Mouse (Mus musculus): Measurements from ENCODE around the gene Igf1. TPM values are rescaled to one million over a fixed set of nuclear protein-coding genes. Genes with fewer than 3 reads are reported as not detected.

The Igf1 gene
- 68.0 and 85.1 TPM in 2 replicates for polyA plus RNA-seq (2016; fragmentation: Nextera tagmentation; extraction: Ambion mirVana)

DNA sequence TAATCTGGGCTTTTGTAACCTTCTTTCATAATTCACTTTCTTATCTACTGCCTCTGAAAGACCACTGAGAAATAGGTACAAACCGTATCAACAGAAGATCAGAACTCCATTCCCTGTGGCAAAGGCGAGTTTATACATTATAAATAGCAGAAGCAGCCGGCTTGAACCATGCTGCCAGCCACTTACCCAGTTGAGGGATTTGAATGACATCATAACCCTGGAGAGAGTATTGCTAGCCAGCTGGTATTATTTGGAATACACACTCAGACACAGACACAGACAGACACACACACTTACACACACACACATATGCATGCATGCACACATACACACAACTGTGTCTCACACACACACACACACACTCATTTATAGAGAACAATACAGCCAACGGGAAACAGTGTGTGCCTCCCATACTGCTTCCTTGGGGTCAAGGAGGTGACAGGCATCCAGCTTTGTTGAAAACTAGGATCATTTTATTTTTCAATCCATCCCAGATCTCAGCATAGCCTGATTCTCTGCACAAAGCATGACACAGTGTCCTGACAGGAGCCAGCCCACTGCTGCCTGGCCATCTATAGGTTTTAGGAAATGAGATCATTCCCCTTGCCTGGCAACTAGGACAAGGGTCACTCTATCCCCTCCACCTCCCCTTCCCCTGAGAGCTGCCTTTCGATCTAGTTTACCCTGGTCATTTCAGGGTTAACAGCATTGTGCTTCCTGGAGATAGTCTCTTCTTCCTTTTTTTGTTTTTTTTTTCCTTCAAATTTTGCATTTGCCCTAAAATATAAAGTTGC, at the start of gene Igf1:
TSS of gene Igf1 (plus strand) at position 253 of the 794 bp plus-strand sequence.
- Histone ChIP-seq H3K4me1 (peaks cover 46% of the 10 kb centered on the region), H3K4me2 (replicated peaks) (peak within 1 kb of the TSS; percentile 64), H3K36me3 (no peaks in the 10 kb centered on the region), H3K27ac (peak within 1 kb of the TSS; percentile 93), H3K9ac (peak within 1 kb of the TSS; percentile 29), H3K9me3 (no peaks in the 10 kb centered on the region), H3K27me3 (no peaks in the 10 kb centered on the region), H3K4me3 (peak within 1 kb of the TSS; percentile 53)
- 26% methylated on average over 5 of the region's 5 CpGs for WGBS
- ATAC-seq (ENCODE audit: insufficient number of reproducible peaks, insufficient read depth, low FRiP score, low TSS enrichment) = no peak

DNA sequence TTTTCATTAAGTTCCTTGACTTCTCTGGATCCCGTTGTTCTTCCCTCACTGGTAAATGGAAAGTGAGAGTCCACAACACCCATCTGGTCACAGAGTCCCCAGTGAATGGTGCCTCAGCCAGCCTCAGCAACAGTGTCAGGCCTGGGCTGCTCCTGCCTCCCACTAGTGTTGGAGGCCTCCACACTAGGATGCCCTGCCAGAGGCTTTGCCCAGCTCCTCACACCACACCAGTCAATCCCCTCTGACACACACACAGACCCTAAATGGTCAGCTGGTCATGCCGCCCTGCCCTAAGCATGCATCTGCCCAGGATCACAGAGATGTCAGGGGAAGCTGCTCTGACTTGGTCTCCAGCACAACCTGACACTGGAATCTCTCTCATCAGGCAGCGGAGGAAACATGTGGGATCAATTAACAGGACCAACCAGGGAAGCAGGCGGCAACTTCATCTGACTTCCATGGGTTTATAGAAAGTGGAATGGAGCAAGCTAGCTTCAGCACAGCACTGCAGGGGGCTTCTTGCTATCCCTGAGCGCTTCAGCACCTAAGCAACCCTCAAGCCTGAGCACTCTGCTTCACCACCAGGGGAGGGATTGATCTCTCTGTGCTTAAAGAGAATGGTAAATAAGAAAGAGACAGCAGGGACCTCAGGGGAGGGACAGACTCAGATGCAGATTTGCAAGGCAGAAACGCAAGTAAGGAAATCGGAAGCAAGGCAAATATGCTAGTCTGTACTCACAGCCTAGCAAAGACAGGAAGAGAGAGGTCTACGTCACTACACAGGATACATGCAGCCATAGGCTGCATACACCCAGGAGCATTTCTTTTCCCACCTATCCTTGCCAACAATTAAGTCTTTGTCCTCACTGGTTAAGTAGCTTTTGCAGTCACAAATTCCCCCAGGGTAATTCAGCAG, 45.6 kb upstream of the Igf1 start:
- H3K9ac ChIP-seq = peak overlapping the region; percentile 17
- H3K36me3 ChIP-seq = no peaks in the 10 kb centered on the region
- H3K9me3 ChIP-seq = no peaks in the 10 kb centered on the region
- H3K27ac ChIP-seq = peak overlapping the region; percentile 85
- H3K4me1 ChIP-seq = peaks cover 28% of the 10 kb centered on the region
- 10% methylated on average over 8 of the region's 8 CpGs for WGBS
- H3K4me2 ChIP-seq (replicated peaks) = peak overlapping the region; percentile 40
- no peak overlapping the region for H3K4me3 ChIP-seq
- H3K27me3 ChIP-seq = no peaks in the 10 kb centered on the region
- ATAC-seq (ENCODE audit: insufficient number of reproducible peaks, insufficient read depth, low FRiP score, low TSS enrichment) = peak; percentile 75

DNA sequence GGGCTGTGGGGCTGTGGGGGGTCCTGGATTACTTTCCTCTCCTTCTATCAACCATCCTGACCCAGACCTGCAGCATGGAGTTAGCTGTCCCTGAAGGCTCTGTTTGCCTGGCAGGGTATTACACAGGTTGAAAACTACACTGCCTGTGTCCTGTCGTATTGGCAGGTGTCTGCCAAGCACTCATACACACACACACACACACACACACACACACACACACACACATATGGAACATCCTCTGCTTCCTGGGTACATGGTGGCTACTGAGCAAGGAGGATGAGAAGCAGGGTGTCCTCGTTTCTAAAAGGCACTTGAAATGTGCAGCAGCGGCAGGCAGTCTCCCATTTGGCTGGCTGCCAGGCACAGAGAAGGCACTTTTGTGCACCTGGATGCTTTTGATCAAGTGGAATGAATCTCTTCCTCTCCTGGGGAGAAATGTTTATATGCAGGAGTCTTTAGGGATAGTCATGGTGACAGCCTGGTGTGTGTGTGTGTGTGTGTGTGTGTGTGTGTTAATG, 44.9 kb upstream of the Igf1 start:
- Histone ChIP-seq H3K9ac (peak overlapping the region; percentile 27; the same call in 1 of the 2 replicates), H3K36me3 (no peaks in the 10 kb centered on the region), H3K27me3 (no peaks in the 10 kb centered on the region), H3K4me3 (no peak overlapping the region), H3K4me1 (peaks cover 28% of the 10 kb centered on the region), H3K4me2 (replicated peaks) (peak overlapping the region; percentile 40), H3K27ac (peak overlapping the region; percentile 85), H3K9me3 (no peaks in the 10 kb centered on the region)
- 7% methylated on average over 3 of the region's 3 CpGs for WGBS
- ATAC-seq (ENCODE audit: insufficient number of reproducible peaks, insufficient read depth, low FRiP score, low TSS enrichment) = 0 out of 2 replicates have a peak, but pooled peaks have one; percentile 30

DNA sequence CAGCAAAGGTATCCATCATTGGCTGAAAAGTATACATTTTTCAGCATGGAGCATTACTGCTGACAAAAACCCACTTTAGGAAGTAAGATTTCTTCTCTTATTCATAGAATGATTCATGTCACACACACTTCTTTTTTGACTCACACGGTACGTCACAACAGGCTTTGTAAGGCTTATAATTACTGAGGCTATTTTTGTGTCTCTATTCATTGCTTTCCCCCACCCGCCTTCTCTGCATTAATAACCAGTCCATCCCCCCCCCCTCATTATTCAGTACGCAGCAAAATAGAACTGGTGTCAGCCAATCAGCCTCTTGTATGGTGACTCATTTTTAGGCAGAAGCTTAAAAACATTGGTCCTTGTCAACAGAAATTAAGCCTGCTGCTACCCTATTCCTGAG, 41.2 kb upstream of the Igf1 start:
- no peak overlapping the region for H3K4me2 ChIP-seq (replicated peaks)
- peaks cover 17% of the 10 kb centered on the region for H3K4me1 ChIP-seq
- H3K9me3 ChIP-seq = no peaks in the 10 kb centered on the region
- H3K27ac ChIP-seq = no peak overlapping the region
- H3K27me3 ChIP-seq = no peaks in the 10 kb centered on the region
- no peaks in the 10 kb centered on the region for H3K36me3 ChIP-seq
- WGBS = 81% methylated on average over 4 of the region's 4 CpGs
- no peak for ATAC-seq (ENCODE audit: insufficient number of reproducible peaks, insufficient read depth, low FRiP score, low TSS enrichment)
- H3K9ac ChIP-seq = no peak overlapping the region
- no peak overlapping the region for H3K4me3 ChIP-seq

DNA sequence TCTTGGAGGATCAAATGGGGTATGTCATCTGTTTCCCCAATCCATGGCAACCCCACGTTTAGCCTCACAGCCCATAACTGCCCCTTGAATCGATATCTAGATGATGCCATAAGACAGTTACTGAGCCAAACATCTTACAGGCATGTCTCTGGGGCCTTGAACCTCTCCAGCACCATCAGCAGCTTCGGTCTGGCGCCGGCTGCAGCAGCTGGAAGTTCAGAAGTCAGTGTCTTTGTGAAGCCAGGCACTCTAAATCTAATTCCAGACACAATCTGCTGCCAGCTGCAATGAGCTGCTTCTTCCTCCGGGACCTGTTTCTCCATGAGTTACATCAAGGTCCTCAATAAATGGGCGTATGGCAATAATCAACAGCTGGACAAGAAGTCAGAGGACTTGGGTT, 40.3 kb upstream of the Igf1 start:
- Histone ChIP-seq H3K9me3 (no peaks in the 10 kb centered on the region), H3K27me3 (no peaks in the 10 kb centered on the region), H3K4me3 (no peak overlapping the region), H3K36me3 (no peaks in the 10 kb centered on the region), H3K4me2 (replicated peaks) (no peak overlapping the region), H3K9ac (no peak overlapping the region), H3K27ac (no peak overlapping the region), H3K4me1 (peaks cover 9% of the 10 kb centered on the region)
- WGBS = 85% methylated on average over 7 of the region's 7 CpGs
- ATAC-seq (ENCODE audit: insufficient number of reproducible peaks, insufficient read depth, low FRiP score, low TSS enrichment) = no peak

DNA sequence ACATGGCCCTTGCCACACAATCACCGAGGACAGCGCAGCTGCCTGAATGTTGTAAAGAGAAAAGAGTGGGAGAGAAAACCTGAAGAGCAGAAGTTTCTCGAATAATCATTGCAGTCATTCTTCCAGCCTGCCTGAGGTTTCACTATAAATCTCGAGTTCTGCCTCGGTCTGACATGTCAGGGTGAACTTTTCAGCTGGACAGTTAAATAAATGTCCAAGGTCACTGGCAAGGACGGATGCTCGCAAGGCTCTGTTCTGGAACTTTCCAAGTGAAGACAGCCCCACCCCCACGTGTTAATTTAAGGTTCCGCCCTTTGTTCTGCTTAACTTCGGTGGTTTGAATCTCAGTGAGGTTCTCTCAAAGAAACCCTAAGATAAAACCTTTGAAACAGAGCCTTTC, 36.2 kb upstream of the Igf1 start:
- whole genome bisulfite sequencing = 79% methylated on average over 10 of the region's 10 CpGs
- no peak overlapping the region for H3K9ac ChIP-seq
- H3K9me3 ChIP-seq = no peaks in the 10 kb centered on the region
- no peaks in the 10 kb centered on the region for H3K36me3 ChIP-seq
- H3K27me3 ChIP-seq = no peaks in the 10 kb centered on the region
- no peak for ATAC-seq (ENCODE audit: insufficient number of reproducible peaks, insufficient read depth, low FRiP score, low TSS enrichment)
- H3K27ac ChIP-seq = no peak overlapping the region
- H3K4me1 ChIP-seq = no peaks in the 10 kb centered on the region
- H3K4me2 ChIP-seq (replicated peaks) = no peak overlapping the region
- no peak overlapping the region for H3K4me3 ChIP-seq

DNA sequence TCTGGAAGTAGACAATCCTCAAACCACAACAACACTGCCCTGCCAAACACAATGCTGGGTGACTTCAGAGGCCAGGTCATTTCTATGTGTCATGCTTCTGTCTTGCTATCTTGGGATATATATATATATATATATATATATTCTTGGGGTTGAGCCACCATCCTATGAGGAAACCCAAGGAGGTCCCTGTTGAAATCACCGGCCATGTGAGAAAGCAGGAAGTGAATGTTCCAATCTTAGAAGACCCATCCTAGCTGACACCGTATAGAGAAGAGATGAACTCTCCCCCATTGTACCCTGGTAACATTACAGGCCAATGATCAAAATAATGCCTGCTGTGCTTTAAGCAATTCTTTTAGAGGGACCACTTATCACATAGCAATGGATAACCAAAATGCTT, 28.1 kb upstream of the Igf1 start:
- no peaks in the 10 kb centered on the region for H3K27me3 ChIP-seq
- no peak overlapping the region for H3K4me2 ChIP-seq (replicated peaks)
- WGBS = 91% methylated on average over 2 of the region's 2 CpGs
- no peak overlapping the region for H3K4me3 ChIP-seq
- ATAC-seq (ENCODE audit: insufficient number of reproducible peaks, insufficient read depth, low FRiP score, low TSS enrichment) = no peak
- H3K9me3 ChIP-seq = no peaks in the 10 kb centered on the region
- H3K4me1 ChIP-seq = no peaks in the 10 kb centered on the region
- no peak overlapping the region for H3K9ac ChIP-seq
- no peak overlapping the region for H3K27ac ChIP-seq
- no peaks in the 10 kb centered on the region for H3K36me3 ChIP-seq

DNA sequence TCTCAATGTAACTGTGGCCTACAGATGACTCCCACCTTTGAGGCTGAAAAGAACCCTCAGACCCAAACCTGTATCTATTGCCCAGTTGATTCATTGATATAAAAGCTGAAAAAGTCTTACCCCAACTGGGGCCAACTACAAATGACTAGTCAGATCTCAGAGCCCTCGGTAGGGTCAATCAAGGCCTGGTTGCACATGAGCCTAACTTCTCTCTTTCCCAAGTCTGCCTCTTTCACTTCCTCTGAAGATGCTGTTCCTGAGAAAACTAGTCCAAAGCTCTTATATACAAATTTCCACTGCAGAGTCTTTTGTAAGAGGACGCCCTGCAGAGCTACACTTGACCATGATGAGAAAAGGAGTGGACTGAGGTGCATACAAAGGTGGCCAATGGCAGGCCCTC, 27.4 kb upstream of the Igf1 start:
- H3K9me3 ChIP-seq = no peaks in the 10 kb centered on the region
- no peak for ATAC-seq (ENCODE audit: insufficient number of reproducible peaks, insufficient read depth, low FRiP score, low TSS enrichment)
- H3K9ac ChIP-seq = no peak overlapping the region
- H3K4me1 ChIP-seq = no peaks in the 10 kb centered on the region
- H3K4me3 ChIP-seq = no peak overlapping the region
- H3K27me3 ChIP-seq = no peaks in the 10 kb centered on the region
- WGBS = 88% methylated on average over 2 of the region's 2 CpGs
- H3K36me3 ChIP-seq = no peaks in the 10 kb centered on the region
- no peak overlapping the region for H3K4me2 ChIP-seq (replicated peaks)
- H3K27ac ChIP-seq = no peak overlapping the region

DNA sequence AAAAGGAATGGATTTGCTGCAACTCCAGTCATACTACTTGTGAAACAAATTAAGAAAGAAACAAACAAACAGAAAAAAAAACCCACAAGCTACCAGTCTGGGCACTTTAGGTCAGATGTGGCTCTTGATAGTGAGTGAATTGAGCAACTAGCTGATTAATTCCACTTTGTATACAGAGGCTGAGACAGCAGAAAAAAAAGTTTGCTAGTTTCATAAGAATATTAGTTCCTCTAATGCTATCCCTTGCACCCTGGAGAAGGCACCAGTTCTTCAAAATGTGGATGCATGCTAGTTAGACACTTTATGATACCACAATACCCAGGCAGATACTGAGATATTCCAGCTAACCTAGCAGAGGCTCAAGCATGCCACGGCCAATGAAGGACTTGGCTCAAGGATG, 26.0 kb upstream of the Igf1 start:
- Histone ChIP-seq H3K36me3 (no peaks in the 10 kb centered on the region), H3K27ac (no peak overlapping the region), H3K4me1 (no peaks in the 10 kb centered on the region), H3K9ac (no peak overlapping the region), H3K4me3 (no peak overlapping the region), H3K9me3 (no peaks in the 10 kb centered on the region), H3K27me3 (no peaks in the 10 kb centered on the region), H3K4me2 (replicated peaks) (no peak overlapping the region)
- WGBS = 84% methylated on average over 1 of the region's 1 CpGs
- ATAC-seq (ENCODE audit: insufficient number of reproducible peaks, insufficient read depth, low FRiP score, low TSS enrichment) = no peak

DNA sequence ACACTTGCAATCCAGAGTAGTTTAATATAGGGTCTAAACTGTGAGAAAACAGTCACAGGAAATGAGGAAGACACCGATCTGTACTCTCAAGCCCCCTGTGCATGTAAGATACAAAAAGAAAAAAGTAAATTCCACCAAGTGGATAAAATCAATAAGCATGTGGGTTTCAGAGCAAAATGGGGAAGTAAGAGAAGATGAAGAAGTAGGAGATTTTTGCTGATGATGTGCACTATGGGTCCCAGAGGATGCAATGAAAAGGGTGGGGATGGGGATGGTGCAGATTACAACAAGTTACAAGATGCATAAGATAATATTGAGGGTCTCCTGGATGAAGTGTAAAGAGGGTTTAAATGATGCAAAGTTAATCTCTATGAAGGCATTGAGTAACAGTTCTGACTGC, 18.6 kb upstream of the Igf1 start:
- Histone ChIP-seq H3K36me3 (no peaks in the 10 kb centered on the region), H3K27ac (no peak overlapping the region), H3K9ac (no peak overlapping the region), H3K9me3 (no peaks in the 10 kb centered on the region), H3K4me3 (no peak overlapping the region), H3K27me3 (no peaks in the 10 kb centered on the region), H3K4me2 (replicated peaks) (no peak overlapping the region), H3K4me1 (no peaks in the 10 kb centered on the region)
- WGBS = 90% methylated on average over 1 of the region's 1 CpGs
- ATAC-seq (ENCODE audit: insufficient number of reproducible peaks, insufficient read depth, low FRiP score, low TSS enrichment) = no peak

DNA sequence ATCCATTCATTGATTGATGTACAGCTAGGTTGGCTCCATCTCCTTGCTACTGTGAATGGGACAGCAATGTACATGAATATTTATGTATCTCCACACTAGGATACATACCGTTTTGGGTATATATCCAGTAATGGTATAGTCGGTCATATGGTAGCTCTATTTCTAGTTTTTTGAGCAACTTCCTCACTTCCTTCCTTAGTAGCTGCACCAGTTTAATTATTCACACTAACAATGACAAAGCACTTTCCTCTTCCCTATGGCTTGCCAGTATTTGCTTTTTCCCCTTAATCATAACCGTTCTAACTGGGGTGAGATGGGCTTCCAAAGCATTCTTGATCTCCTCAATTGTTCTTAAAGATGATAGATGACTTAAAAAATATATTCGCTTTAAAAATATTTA, 15.6 kb upstream of the Igf1 start:
- Histone ChIP-seq H3K9ac (no peak overlapping the region), H3K27ac (no peak overlapping the region), H3K4me3 (no peak overlapping the region), H3K4me2 (replicated peaks) (no peak overlapping the region), H3K36me3 (no peaks in the 10 kb centered on the region), H3K27me3 (no peaks in the 10 kb centered on the region), H3K9me3 (no peaks in the 10 kb centered on the region), H3K4me1 (peaks cover 5% of the 10 kb centered on the region; the same call in 1 of the 2 replicates)
- ATAC-seq (ENCODE audit: insufficient number of reproducible peaks, insufficient read depth, low FRiP score, low TSS enrichment) = no peak
- 82% methylated on average over 4 of the region's 4 CpGs for WGBS

All from embryonic facial prominence, embryonic 12.5 days (tissue).